Mouse (Mus musculus) liver, embryonic 11.5 days (tissue): Measurements from ENCODE around the gene Acer2. TPM values are rescaled to one million over a fixed set of nuclear protein-coding genes. Genes with fewer than 3 reads are reported as not detected.

Source experiments
- ATAC-seq: fragments of 200-750 bp; cut with Nextera tagmentation; replicated peaks from 2 replicates; pipeline ENCODE4 v1.8.0; 2017; ENCODE audit warnings: moderate number of reproducible peaks, mild to moderate bottlenecking, moderate TSS enrichment, moderate library complexity; ENCODE audit not compliant: low FRiP score
- DNase-seq: peaks from one replicate; pipeline ENCODE4 v3.0.0-alpha.2; 2017; ENCODE audit warnings: low spot score
- H3K27ac ChIP-seq: fragments of 300-500 bp; sonication (generic); 2 replicates; pipeline ENCODE4 v1.5.1; 2014; ENCODE audit warnings: mild to moderate bottlenecking, low read depth, low read length, control low read depth
- H3K27me3 ChIP-seq: fragments of 300-500 bp; sonication (generic); replicated peaks from 2 replicates; pipeline ENCODE4 v1.6.1; 2014; ENCODE audit warnings: low read length, mixed read lengths; ENCODE audit not compliant: control insufficient read depth, insufficient read depth
- H3K36me3 ChIP-seq: fragments of 300-500 bp; sonication (generic); 2 replicates; pipeline ENCODE4 v1.6.1; 2014; ENCODE audit warnings: mild to moderate bottlenecking, low read length, moderate library complexity, mixed read lengths; ENCODE audit not compliant: control insufficient read depth, insufficient read depth
- H3K4me1 ChIP-seq: fragments of 300-500 bp; sonication (generic); replicated peaks from 2 replicates; pipeline ENCODE4 v1.6.1; 2014; ENCODE audit warnings: low read length, mixed read lengths; ENCODE audit not compliant: control insufficient read depth, insufficient read depth
- H3K4me2 ChIP-seq: fragments of 300-500 bp; sonication (generic); 2 replicates; pipeline ENCODE4 v1.6.1; 2014; ENCODE audit warnings: mild to moderate bottlenecking, control low read depth, moderate library complexity
- H3K4me3 ChIP-seq: fragments of 300-500 bp; sonication (generic); 2 replicates; pipeline ENCODE4 v1.5.1; 2014; ENCODE audit warnings: low read depth, low read length, control low read depth
- H3K9ac ChIP-seq: fragments of 300-500 bp; sonication (generic); 2 replicates; pipeline ENCODE4 v1.6.1; 2014; ENCODE audit warnings: low read depth, low read length, control low read depth
- H3K9me3 ChIP-seq: fragments of 300-500 bp; sonication (generic); 2 replicates; pipeline ENCODE4 v1.6.1; 2016; ENCODE audit warnings: low read length, inconsistent platforms, mixed read lengths; ENCODE audit not compliant: control insufficient read depth
- WGBS: fragments of 180-500 bp; shearing (Covaris S2); extraction: QIAGEN DNeasy Blood & Tissue Kit; methylation state at CpG from one replicate; pipeline ENCODE4 v1.1.7; 2014; 5-methylcytosine and 5-hydroxymethylcytosine counted together
- polyA plus RNA-seq: library from polyadenylated mRNA; unstranded; fragments of >200 nt; fragmentation: Nextera tagmentation; extraction: Ambion mirVana; gene quantifications from 2 replicates; pipeline ENCODE4 v1.2.1, GENCODE M21; 2014

The Acer2 gene
- polyA plus RNA-seq, 1 experiment from 2014 or later: 19.4 TPM

GRCm38 (mm10) chr4:86926997-86927396, 52.8 kb downstream of the Acer2 start:
- Histone ChIP-seq H3K4me1 (no peaks in the 10 kb centered on the region), H3K4me2 (no peak overlapping the region), H3K36me3 (no peaks in the 10 kb centered on the region), H3K9me3 (no peaks in the 10 kb centered on the region), H3K9ac (no peak overlapping the region), H3K27me3 (no peaks in the 10 kb centered on the region), H3K4me3 (no peak overlapping the region), H3K27ac (no peak overlapping the region)
- ATAC-seq (no peak), DNase-seq (no peak)
- 79% methylated on average over 3 of the region's 3 CpGs for WGBS

GRCm38 (mm10) chr4:86930101-86930635, 56.0 kb downstream of the Acer2 start:
- ATAC-seq (peak; percentile 6; the same call in 1 of the 2 replicates), DNase-seq (no peak)
- no peaks in the 10 kb centered on the region for H3K9me3 ChIP-seq
- H3K27ac ChIP-seq: no peak overlapping the region
- 89% methylated on average over 7 of the region's 7 CpGs for WGBS
- no peaks in the 10 kb centered on the region for H3K4me1 ChIP-seq
- H3K9ac ChIP-seq: no peak overlapping the region; the same call in 1 of the 2 replicates
- no peaks in the 10 kb centered on the region for H3K36me3 ChIP-seq
- H3K4me3 ChIP-seq: peak overlapping the region; percentile 53
- no peaks in the 10 kb centered on the region for H3K27me3 ChIP-seq
- H3K4me2 ChIP-seq: peak overlapping the region; percentile 71

GRCm38 (mm10) chr4:86930636-86931456, 56.6 kb downstream of the Acer2 start:
- DNase-seq (peak; percentile 69), ATAC-seq (peak; percentile 61)
- 8% methylated on average over 33 of the region's 33 CpGs for WGBS
- no peaks in the 10 kb centered on the region for H3K36me3 ChIP-seq
- H3K9me3 ChIP-seq: no peaks in the 10 kb centered on the region
- H3K4me1 ChIP-seq: no peaks in the 10 kb centered on the region
- no peaks in the 10 kb centered on the region for H3K27me3 ChIP-seq
- H3K4me3 ChIP-seq: peak overlapping the region; percentile 53
- H3K27ac ChIP-seq: no peak overlapping the region
- H3K9ac ChIP-seq: peak overlapping the region; percentile 64
- H3K4me2 ChIP-seq: peak overlapping the region; percentile 71

GRCm38 (mm10) chr4:86933026-86933425, 58.8 kb downstream of the Acer2 start:
- no peaks in the 10 kb centered on the region for H3K4me1 ChIP-seq
- H3K27ac ChIP-seq: no peak overlapping the region
- no peak overlapping the region for H3K9ac ChIP-seq
- no peak for DNase-seq
- H3K36me3 ChIP-seq: no peaks in the 10 kb centered on the region
- WGBS: 74% methylated on average over 6 of the region's 6 CpGs
- no peaks in the 10 kb centered on the region for H3K9me3 ChIP-seq
- no peak overlapping the region for H3K4me2 ChIP-seq
- ATAC-seq: no peak
- no peaks in the 10 kb centered on the region for H3K27me3 ChIP-seq
- H3K4me3 ChIP-seq: no peak overlapping the region

- whole genome bisulfite sequencing: 88% methylated on average over 9 of the region's 9 CpGs
- Histone ChIP-seq H3K27me3 (no peaks in the 10 kb centered on the region), H3K9me3 (no peaks in the 10 kb centered on the region), H3K4me1 (no peaks in the 10 kb centered on the region), H3K36me3 (no peaks in the 10 kb centered on the region), H3K4me3 (no peak overlapping the region), H3K27ac (no peak overlapping the region), H3K4me2 (no peak overlapping the region), H3K9ac (no peak overlapping the region)
- DNase-seq (no peak), ATAC-seq (no peak)
Observed at GRCm38 (mm10) chr4:86936217-86936616, 62.0 kb downstream of the Acer2 start.

- ATAC-seq: no peak
- no peaks in the 10 kb centered on the region for H3K36me3 ChIP-seq
- no peaks in the 10 kb centered on the region for H3K27me3 ChIP-seq
- H3K4me3 ChIP-seq: no peak overlapping the region
- H3K4me2 ChIP-seq: no peak overlapping the region
- H3K27ac ChIP-seq: no peak overlapping the region
- H3K9ac ChIP-seq: no peak overlapping the region
- no peak for DNase-seq
- 50% methylated on average over 3 of the region's 3 CpGs for WGBS
- no peaks in the 10 kb centered on the region for H3K9me3 ChIP-seq
- H3K4me1 ChIP-seq: no peaks in the 10 kb centered on the region
Observed at GRCm38 (mm10) chr4:86936706-86937105, 62.5 kb downstream of the Acer2 start.

GRCm38 (mm10) chr4:86942656-86943055, 68.5 kb downstream of the Acer2 start:
- H3K27ac ChIP-seq: no peak overlapping the region
- no peaks in the 10 kb centered on the region for H3K4me1 ChIP-seq
- no peak overlapping the region for H3K4me3 ChIP-seq
- H3K9me3 ChIP-seq: no peaks in the 10 kb centered on the region
- no peak overlapping the region for H3K4me2 ChIP-seq
- no peak overlapping the region for H3K9ac ChIP-seq
- ATAC-seq (no peak), DNase-seq (no peak)
- no peaks in the 10 kb centered on the region for H3K27me3 ChIP-seq
- no peaks in the 10 kb centered on the region for H3K36me3 ChIP-seq
- WGBS: 82% methylated on average over 6 of the region's 6 CpGs

- no peaks in the 10 kb centered on the region for H3K4me1 ChIP-seq
- H3K36me3 ChIP-seq: no peaks in the 10 kb centered on the region
- no peaks in the 10 kb centered on the region for H3K9me3 ChIP-seq
- no peak overlapping the region for H3K27ac ChIP-seq
- DNase-seq (no peak), ATAC-seq (no peak)
- no peak overlapping the region for H3K4me3 ChIP-seq
- H3K9ac ChIP-seq: no peak overlapping the region
- H3K4me2 ChIP-seq: no peak overlapping the region
- H3K27me3 ChIP-seq: no peaks in the 10 kb centered on the region
- WGBS: 45% methylated on average over 6 of the region's 6 CpGs
Observed at GRCm38 (mm10) chr4:86943296-86943695, 69.1 kb downstream of the Acer2 start.

GRCm38 (mm10) chr4:86948794-86949193, 74.6 kb downstream of the Acer2 start:
- no peaks in the 10 kb centered on the region for H3K36me3 ChIP-seq
- no peaks in the 10 kb centered on the region for H3K4me1 ChIP-seq
- DNase-seq (no peak), ATAC-seq (no peak)
- WGBS: 81% methylated on average over 1 of the region's 1 CpGs
- H3K27ac ChIP-seq: no peak overlapping the region
- H3K4me3 ChIP-seq: no peak overlapping the region
- no peaks in the 10 kb centered on the region for H3K27me3 ChIP-seq
- no peaks in the 10 kb centered on the region for H3K9me3 ChIP-seq
- no peak overlapping the region for H3K9ac ChIP-seq
- H3K4me2 ChIP-seq: no peak overlapping the region
